Mouse (Mus musculus) lung, postnatal 0 days (tissue): ENCODE results near the gene Kcnt2. TPM values are rescaled to one million over a fixed set of nuclear protein-coding genes. Genes with fewer than 3 reads are reported as not detected.

Experiments
- ATAC-seq: fragments of 200-750 bp; cut with Nextera tagmentation; 2 replicates; pipeline ENCODE4 v1.8.0; 2017; ENCODE audit warnings: moderate library complexity
- DNase-seq: peaks from one replicate; pipeline ENCODE4 v3.0.0-alpha.2; 2016; ENCODE audit warnings: low spot score
- H3K27ac ChIP-seq: fragments of 300-500 bp; sonication (generic); 2 replicates; pipeline ENCODE4 v1.5.1; 2014; ENCODE audit warnings: antibody characterized with exemption, mild to moderate bottlenecking, low read length, mixed read lengths
- H3K27me3 ChIP-seq: fragments of 300-500 bp; sonication (generic); replicated peaks from 2 replicates; pipeline ENCODE4 v1.6.1; 2014; ENCODE audit warnings: low read length, mixed read lengths; ENCODE audit not compliant: insufficient read depth
- H3K36me3 ChIP-seq: fragments of 300-500 bp; sonication (generic); 2 replicates; pipeline ENCODE4 v1.6.1; 2014; ENCODE audit warnings: low read length, mixed read lengths; ENCODE audit not compliant: insufficient read depth
- H3K4me1 ChIP-seq: fragments of 300-500 bp; sonication (generic); 2 replicates; pipeline ENCODE4 v1.6.1; 2014; ENCODE audit warnings: antibody characterized with exemption, low read depth, low read length, mixed read lengths; ENCODE audit not compliant: insufficient read depth
- H3K4me2 ChIP-seq: fragments of 300-500 bp; sonication (generic); replicated peaks from 2 replicates; pipeline ENCODE4 v1.6.1; 2014; ENCODE audit warnings: low read depth, mild to moderate bottlenecking, low read length, moderate library complexity, mixed read lengths
- H3K4me3 ChIP-seq: fragments of 300-500 bp; sonication (generic); 2 replicates; pipeline ENCODE4 v1.5.1; 2014; ENCODE audit warnings: low read depth, low read length
- H3K9ac ChIP-seq: fragments of 300-500 bp; sonication (generic); replicated peaks from 2 replicates; pipeline ENCODE4 v1.6.1; 2014; ENCODE audit warnings: low read depth, mild to moderate bottlenecking
- H3K9me3 ChIP-seq: fragments of 300-500 bp; sonication (generic); 2 replicates; pipeline ENCODE4 v1.6.1; 2016; ENCODE audit warnings: low read length, mixed read lengths
- CTCF ChIP-seq: IDR thresholded peaks from 2 replicates; pipeline ENCODE4 v1.5.1; 2016; ENCODE audit warnings: antibody characterized with exemption, mild to moderate bottlenecking
- EP300 ChIP-seq: IDR thresholded peaks from 2 replicates; pipeline ENCODE4 v1.6.1; 2016; ENCODE audit warnings: antibody characterized with exemption, mild to moderate bottlenecking, control low read depth
- WGBS: fragments of 180-500 bp; shearing (Covaris S2); extraction: QIAGEN DNeasy Blood & Tissue Kit; methylation state at CpG from one replicate; pipeline ENCODE4 v1.1.7; 2014; 5-methylcytosine and 5-hydroxymethylcytosine counted together
- polyA plus RNA-seq: library from polyadenylated mRNA; unstranded; fragments of >200 nt; fragmentation: Nextera tagmentation; extraction: Ambion mirVana; gene quantifications from 2 replicates; pipeline ENCODE4 v1.2.1, GENCODE M21; 2015

The Kcnt2 gene
- polyA plus RNA-seq, 1 experiment from 2014 or later = not detected

DNA sequence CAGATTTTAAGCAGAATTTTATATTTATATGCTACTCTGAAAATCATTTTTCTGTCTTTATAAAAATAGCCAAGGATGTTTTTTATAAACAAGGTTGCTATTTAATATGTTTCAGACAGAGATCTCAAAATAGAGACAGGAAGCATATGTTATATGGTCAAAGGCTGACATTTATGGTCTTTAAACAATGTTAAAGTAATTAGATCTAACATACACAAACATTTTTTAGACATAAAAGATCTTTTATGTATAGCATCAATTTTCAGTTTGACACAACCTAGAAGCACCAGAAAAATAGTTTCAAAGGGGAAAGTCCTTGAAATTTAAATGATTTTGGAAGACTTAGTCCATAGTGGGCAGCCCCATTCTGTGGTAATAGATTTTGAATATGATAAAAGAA is 379.0 kb downstream of the Kcnt2 start:
- no peaks in the 10 kb centered on the region for H3K36me3 ChIP-seq
- no peak overlapping the region for H3K27ac ChIP-seq
- H3K27me3 ChIP-seq = no peaks in the 10 kb centered on the region
- TF ChIP-seq EP300 (no peak), CTCF (no peak)
- no peak for DNase-seq
- no peak for ATAC-seq
- no peak overlapping the region for H3K9ac ChIP-seq
- H3K4me1 ChIP-seq = no peaks in the 10 kb centered on the region
- H3K9me3 ChIP-seq = no peaks in the 10 kb centered on the region
- H3K4me3 ChIP-seq = no peak overlapping the region
- no peak overlapping the region for H3K4me2 ChIP-seq

- Histone ChIP-seq H3K4me3 (no peak overlapping the region), H3K27me3 (no peaks in the 10 kb centered on the region), H3K9me3 (no peaks in the 10 kb centered on the region), H3K9ac (no peak overlapping the region), H3K36me3 (no peaks in the 10 kb centered on the region), H3K27ac (no peak overlapping the region), H3K4me1 (no peaks in the 10 kb centered on the region), H3K4me2 (no peak overlapping the region)
- TF ChIP-seq EP300 = no peak
- TF ChIP-seq CTCF = peak; percentile 12
- DNase-seq (no peak), ATAC-seq (no peak)
- WGBS = 55% methylated on average over 3 of the region's 3 CpGs
Measured at GRCm38 (mm10) chr1:140659607-140660340, 413.8 kb downstream of the Kcnt2 start.

DNA sequence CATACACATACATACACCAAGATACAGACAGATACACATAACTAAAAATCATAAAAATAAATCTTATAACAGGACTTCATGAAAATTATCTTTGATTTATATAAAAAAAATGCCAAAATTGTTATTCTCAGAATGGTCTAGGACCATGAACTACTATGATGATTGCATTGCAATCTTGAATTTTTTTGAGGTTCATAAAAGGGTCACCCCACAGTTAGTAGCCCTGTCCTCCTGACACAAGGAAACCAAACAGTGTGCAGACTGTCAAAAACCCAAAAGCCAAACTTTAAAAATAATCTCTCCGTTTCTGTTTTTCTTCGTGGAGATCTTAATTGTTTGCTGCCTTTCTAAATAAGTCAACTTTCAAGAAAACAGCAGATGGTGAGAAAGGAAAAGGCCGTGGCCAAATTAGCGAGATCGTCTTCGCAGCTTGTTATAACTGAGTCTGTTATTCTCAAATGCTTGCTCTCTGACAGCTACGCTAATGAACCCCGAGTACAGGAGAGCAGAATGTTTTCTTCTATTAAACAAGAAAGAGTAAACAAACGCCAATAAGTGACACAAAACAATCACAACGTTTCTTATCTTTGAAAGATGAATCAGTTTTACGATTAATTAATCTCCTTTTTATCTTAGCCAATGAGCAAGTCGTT is 414.9 kb downstream of the Kcnt2 start:
- no peak overlapping the region for H3K9ac ChIP-seq
- no peak overlapping the region for H3K27ac ChIP-seq
- H3K9me3 ChIP-seq = no peaks in the 10 kb centered on the region
- H3K4me3 ChIP-seq = no peak overlapping the region
- no peaks in the 10 kb centered on the region for H3K4me1 ChIP-seq
- H3K27me3 ChIP-seq = no peaks in the 10 kb centered on the region
- TF ChIP-seq CTCF (no peak), EP300 (no peak)
- DNase-seq (no peak), ATAC-seq (no peak)
- H3K36me3 ChIP-seq = no peaks in the 10 kb centered on the region
- 36% methylated on average over 12 of the region's 12 CpGs for WGBS
- H3K4me2 ChIP-seq = no peak overlapping the region; the same call in 1 of the 2 replicates

DNA sequence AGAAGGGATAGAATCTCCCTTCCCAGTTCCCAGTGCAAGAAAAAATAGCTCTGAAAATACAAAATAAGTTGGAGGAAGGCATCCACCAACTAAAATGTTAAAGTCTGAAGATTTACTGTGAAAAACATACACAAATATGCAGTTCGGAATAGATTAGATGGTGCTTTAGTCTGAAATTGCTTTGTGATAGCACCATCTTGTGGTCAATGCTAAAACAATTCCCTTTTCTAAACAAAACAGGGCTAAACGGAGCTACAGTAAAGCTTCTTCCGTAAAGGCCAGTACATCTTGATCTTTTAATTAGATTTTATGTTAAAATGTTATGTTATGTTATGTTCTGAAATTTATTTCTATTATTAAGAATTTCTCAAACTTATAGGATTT is 415.4 kb downstream of the Kcnt2 start:
- ATAC-seq = no peak
- no peak overlapping the region for H3K27ac ChIP-seq
- no peaks in the 10 kb centered on the region for H3K36me3 ChIP-seq
- H3K9me3 ChIP-seq = no peaks in the 10 kb centered on the region
- 16% methylated on average over 3 of the region's 3 CpGs for WGBS
- peak; percentile 68 for TF ChIP-seq CTCF
- no peak for TF ChIP-seq EP300
- no peak overlapping the region; the same call in 1 of the 2 replicates for H3K4me2 ChIP-seq
- H3K27me3 ChIP-seq = no peaks in the 10 kb centered on the region
- no peak overlapping the region for H3K4me3 ChIP-seq
- H3K9ac ChIP-seq = no peak overlapping the region
- peak; percentile 20 for DNase-seq
- H3K4me1 ChIP-seq = no peaks in the 10 kb centered on the region

Other genes starting within 250 kb of the Kcnt2 start
- 17.1 and 17.6 TPM in 2 replicates for gene Cfh, start 62.4 kb upstream of the Kcnt2 start, polyA plus RNA-seq